Mouse (Mus musculus) thymus, adult 2 months (tissue): ENCODE data around the gene Lamp1. TPM values are rescaled to one million over a fixed set of nuclear protein-coding genes. Genes with fewer than 3 reads are reported as not detected.
A peak's percentile ranks its signal among the peaks of the same experiment; 100 is the strongest.

Experiments
- DNase-seq: peaks from one replicate; pipeline ENCODE4 v3.0.0; 2021
- H3K27ac ChIP-seq: fragments of 200-500 bp; 2 replicates; pipeline ENCODE4 v1.5.1; 2012; ENCODE audit warnings: low read length, control low read depth; ENCODE audit not compliant: control insufficient read depth, insufficient read depth
- H3K27me3 ChIP-seq: fragments of 200-500 bp; 2 replicates; pipeline ENCODE4 v1.6.1; 2012; ENCODE audit warnings: mild to moderate bottlenecking, low read length, moderate library complexity, mixed read lengths; ENCODE audit not compliant: control insufficient read depth, insufficient read depth
- H3K36me3 ChIP-seq: fragments of 200-500 bp; 2 replicates; pipeline ENCODE4 v1.6.1; 2012; ENCODE audit warnings: mild to moderate bottlenecking, low read length, moderate library complexity; ENCODE audit not compliant: control insufficient read depth, insufficient read depth
- H3K4me1 ChIP-seq: fragments of 200-500 bp; replicated peaks from 2 replicates; pipeline ENCODE4 v1.6.1; 2012; ENCODE audit warnings: low read length; ENCODE audit not compliant: control insufficient read depth, insufficient read depth
- H3K4me3 ChIP-seq: fragments of 200-500 bp; 2 replicates; pipeline ENCODE4 v1.5.1; 2012; ENCODE audit warnings: mild to moderate bottlenecking, low read length, control low read depth, moderate library complexity; ENCODE audit not compliant: control insufficient read depth, insufficient read depth
- CTCF ChIP-seq: fragments of 200-500 bp; IDR thresholded peaks from 2 replicates; pipeline ENCODE4 v1.5.1; 2012; ENCODE audit warnings: mild to moderate bottlenecking, control low read depth, low read length, moderate library complexity, borderline replicate concordance; ENCODE audit not compliant: control insufficient read depth, poor library complexity, insufficient read depth; ENCODE audit errors: extremely low read depth
- POLR2A ChIP-seq: fragments of 200-500 bp; IDR thresholded peaks from 2 replicates; pipeline ENCODE4 v1.6.1; 2012; ENCODE audit warnings: mild to moderate bottlenecking, low read length, control low read depth, moderate library complexity; ENCODE audit not compliant: control insufficient read depth, poor library complexity, insufficient read depth; ENCODE audit errors: extremely low read depth
- WGBS: fragments of 180-500 bp; shearing (Covaris S2); methylation state at CpG from one replicate; pipeline ENCODE4 v1.1.7; 2018; 5-methylcytosine and 5-hydroxymethylcytosine counted together
- polyA plus RNA-seq: library from polyadenylated mRNA; depleted of rRNA; stranded (reverse); fragments of >200 nt; gene quantifications from 2 replicates; pipeline ENCODE4 v1.2.3, GENCODE M21; 2012

Lamp1 gene
- polyA plus RNA-seq, 1 experiment: 388 TPM

DNA sequence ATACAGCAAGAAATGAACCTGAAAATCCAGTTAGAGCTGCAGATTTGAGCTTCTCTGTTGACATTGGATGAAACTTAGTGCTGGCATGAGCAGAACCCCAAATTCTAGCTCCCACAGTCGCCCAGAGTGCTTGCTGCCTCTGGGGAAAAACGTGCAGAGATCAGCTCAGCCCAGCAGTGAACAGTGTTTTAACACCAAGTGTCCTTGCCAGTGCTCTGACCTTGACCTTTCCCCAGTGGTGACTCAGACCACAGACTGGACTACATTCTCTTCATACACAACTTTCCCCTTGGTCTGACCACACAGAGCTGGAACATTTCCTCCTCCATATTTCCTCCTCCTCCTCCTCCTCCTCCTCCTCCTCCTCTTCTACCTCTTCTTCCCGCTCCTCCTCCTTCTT lies 43.1 kb downstream of the Lamp1 start:
- Histone ChIP-seq H3K4me3 (no peak overlapping the region), H3K27me3 (peaks cover 6% of the 10 kb centered on the region; the same call in 1 of the 2 replicates), H3K27ac (no peak overlapping the region), H3K4me1 (peaks cover 7% of the 10 kb centered on the region), H3K36me3 (no peaks in the 10 kb centered on the region)
- no peak for DNase-seq
- TF ChIP-seq POLR2A (no peak), CTCF (no peak)
- 68% methylated on average over 3 of the region's 3 CpGs for WGBS

- TF ChIP-seq CTCF (no peak), POLR2A (no peak)
- WGBS: 87% methylated on average over 3 of the region's 3 CpGs
- no peak for DNase-seq
- Histone ChIP-seq H3K4me3 (no peak overlapping the region), H3K27ac (no peak overlapping the region), H3K36me3 (no peaks in the 10 kb centered on the region), H3K4me1 (peaks cover 7% of the 10 kb centered on the region), H3K27me3 (peaks cover 6% of the 10 kb centered on the region; the same call in 1 of the 2 replicates)
Measured at GRCm38 (mm10) chr8:13202806-13203205, 43.8 kb downstream of the Lamp1 start.

DNA sequence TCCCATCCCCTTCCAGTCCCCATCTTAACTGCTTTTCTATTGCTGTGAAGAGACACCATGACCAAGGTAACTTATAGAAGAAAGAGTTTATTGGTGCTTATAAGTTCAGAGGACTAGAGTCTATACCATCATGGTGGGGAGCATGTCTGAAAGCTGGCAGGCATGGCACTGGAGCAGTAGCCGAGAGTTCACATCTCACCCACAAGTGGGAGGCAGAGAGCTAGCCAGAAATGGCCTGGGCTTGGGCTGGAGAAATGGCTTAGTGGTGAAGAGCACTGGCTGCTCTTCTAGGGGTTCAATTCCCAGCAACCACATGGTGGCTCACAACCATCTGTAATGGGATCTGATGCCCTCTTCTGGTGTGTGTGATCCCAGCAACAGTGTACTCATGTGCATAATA lies 44.5 kb downstream of the Lamp1 start:
- H3K36me3 ChIP-seq: no peaks in the 10 kb centered on the region
- peaks cover 7% of the 10 kb centered on the region for H3K4me1 ChIP-seq
- DNase-seq: peak; percentile 20
- WGBS: 81% methylated on average over 1 of the region's 1 CpGs
- no peak overlapping the region for H3K27ac ChIP-seq
- TF ChIP-seq POLR2A (no peak), CTCF (no peak)
- peaks cover 6% of the 10 kb centered on the region; the same call in 1 of the 2 replicates for H3K27me3 ChIP-seq
- H3K4me3 ChIP-seq: no peak overlapping the region

GRCm38 (mm10) chr8:13204371-13205140 lies 45.6 kb downstream of the Lamp1 start:
- H3K4me1 ChIP-seq: peaks cover 10% of the 10 kb centered on the region
- no peak for DNase-seq

DNA sequence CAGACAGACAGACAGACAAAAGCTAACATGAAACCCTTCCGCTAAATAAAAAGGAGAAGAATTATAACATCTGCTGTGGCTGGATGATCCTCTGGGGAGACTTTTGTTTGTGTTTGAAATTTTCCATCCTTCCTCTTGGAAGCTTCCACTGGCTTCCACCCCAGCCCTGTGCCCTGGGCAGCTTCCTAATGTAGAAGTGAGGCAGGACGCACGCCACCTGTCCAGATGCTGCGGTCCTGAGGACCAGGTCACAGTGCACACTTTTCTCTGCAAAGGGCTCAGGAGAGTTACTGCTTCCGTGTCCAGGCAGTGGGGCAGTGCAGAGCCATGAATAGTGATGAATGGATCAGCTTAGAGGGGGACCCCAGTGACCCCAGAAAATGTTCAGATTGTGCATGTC lies 46.4 kb downstream of the Lamp1 start:
- Histone ChIP-seq H3K36me3 (no peaks in the 10 kb centered on the region), H3K4me1 (peaks cover 8% of the 10 kb centered on the region), H3K27ac (no peak overlapping the region), H3K27me3 (peaks cover 6% of the 10 kb centered on the region; the same call in 1 of the 2 replicates), H3K4me3 (no peak overlapping the region)
- no peak for DNase-seq
- TF ChIP-seq POLR2A (no peak), CTCF (no peak)
- 96% methylated on average over 5 of the region's 5 CpGs for WGBS

More at GRCm38 (mm10) chr8:13204371-13205140, 45.6 kb downstream of the Lamp1 start:
- no peak overlapping the region for H3K4me3 ChIP-seq
- no peak for TF ChIP-seq CTCF
- TF ChIP-seq POLR2A: no peak
- H3K27me3 ChIP-seq: peaks cover 6% of the 10 kb centered on the region; the same call in 1 of the 2 replicates
- H3K36me3 ChIP-seq: no peaks in the 10 kb centered on the region
- WGBS: 82% methylated on average over 12 of the region's 12 CpGs
- no peak overlapping the region for H3K27ac ChIP-seq

DNA sequence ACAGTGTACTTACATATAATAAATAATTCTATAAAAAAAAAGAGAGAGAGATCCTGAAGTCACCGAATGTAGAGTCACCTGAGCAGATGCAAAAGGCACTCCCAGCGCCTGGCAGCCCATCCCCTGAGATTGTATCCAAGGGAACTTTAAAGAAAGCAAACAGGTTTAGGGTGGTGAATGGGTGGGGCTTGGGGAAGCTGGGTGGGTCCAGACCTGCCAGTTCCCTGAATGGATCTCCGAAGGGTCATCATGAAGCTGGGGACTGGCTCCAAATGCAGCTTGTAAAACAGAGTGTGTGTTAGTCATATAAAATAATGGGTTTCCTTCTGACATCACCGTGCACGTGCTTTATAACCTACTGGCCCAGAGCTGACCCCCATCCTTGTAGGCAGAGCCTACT lies 47.3 kb downstream of the Lamp1 start:
- Histone ChIP-seq H3K4me3 (no peak overlapping the region), H3K27ac (no peak overlapping the region; the same call in 1 of the 2 replicates), H3K36me3 (no peaks in the 10 kb centered on the region), H3K27me3 (peaks cover under 1% of the 10 kb centered on the region; the same call in 1 of the 2 replicates), H3K4me1 (peaks cover 3% of the 10 kb centered on the region; the same call in 1 of the 2 replicates)
- TF ChIP-seq POLR2A (no peak), CTCF (no peak)
- no peak for DNase-seq
- 90% methylated on average over 5 of the region's 5 CpGs for WGBS
